Mouse (Mus musculus) stomach, postnatal 0 days (tissue): ENCODE results near the gene Dbt.

Experiments
- CTCF ChIP-seq: IDR thresholded peaks from 2 replicates; pipeline ENCODE4 v1.5.1; 2016; ENCODE audit warnings: antibody characterized with exemption, low read depth, mild to moderate bottlenecking, moderate library complexity
- EP300 ChIP-seq: optimal IDR thresholded peaks from 2 replicates; pipeline ENCODE3; 2016; ENCODE audit warnings: antibody characterized with exemption

DNA sequence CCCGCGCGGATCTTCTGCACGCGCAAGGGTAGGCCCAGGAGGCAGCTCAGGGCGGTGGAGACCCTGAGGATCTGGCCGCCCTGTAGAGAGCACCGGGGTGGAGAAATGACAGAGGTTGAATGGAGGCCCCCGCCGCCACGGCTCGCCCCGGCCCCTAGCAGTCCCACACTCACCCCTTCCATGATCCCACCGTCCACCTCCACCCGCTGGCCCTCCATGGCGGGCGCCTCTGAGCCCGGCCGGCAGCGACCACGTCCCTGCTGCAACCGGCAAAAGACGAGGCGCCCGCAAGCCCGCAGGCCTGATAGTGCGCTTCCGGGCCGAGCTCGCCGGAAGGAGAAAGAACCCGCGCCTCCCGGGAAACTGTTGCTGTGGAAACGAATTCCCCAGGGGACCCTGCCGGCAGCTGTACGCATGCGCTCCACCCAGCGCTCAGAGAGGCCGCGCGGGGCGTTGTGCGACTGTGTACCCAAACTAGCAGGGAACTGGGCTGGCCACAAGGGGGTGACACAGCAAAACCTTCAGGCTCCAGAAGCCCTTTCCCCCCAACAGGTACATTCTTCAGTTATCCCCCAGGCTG, 5.0 kb upstream of the Dbt start, which contains the start of gene Rtca:
- no peak for TF ChIP-seq EP300
- peak; percentile 95 for TF ChIP-seq CTCF
